In genomic region chrX:76123355-76123754, GRCm38 (mm10) we compare ENCODE assay signal across 9 mouse cellular contexts.
DNase-seq lines count a peak whose midpoint lies in the region; ATAC-seq and TF ChIP-seq lines count a peak whose summit lies in the region.
"Had no signal": no experiment of that assay in that cellular context is flagged by ENCODE, and none has a peak within 500 bp of the region (broad histone marks: within the 10 kb centered on the region; RNA-seq: fewer than 3 reads in every experiment).

No protein-coding gene starts in this region.

- DNase-seq in gastrocnemius, adult 2 months = peak; percentile 41
- DNase-seq in gastrocnemius, adult 8-10 months (ENCODE audit: low spot score in 2 of 2) = no peak
- no peak for DNase-seq in layer of hippocampus, adult 11-12 months (ENCODE audit: low spot score)
- DNase-seq in spleen, postnatal 14 days (ENCODE audit: low spot score in 2 of 2) = no peak

- peaks cover 7% of the 10 kb centered on the region; the same call in 1 of the 2 replicates for H3K4me1 ChIP-seq in neural tube, embryonic 13.5 days (replicated peaks)
- no peaks in the 10 kb centered on the region for H3K4me1 ChIP-seq in neural tube, embryonic 15.5 days
- peaks cover 10% of the 10 kb centered on the region for H3K4me1 ChIP-seq in heart, embryonic 16.5 days (ENCODE audit: control insufficient read depth, insufficient read depth, low read length)
- H3K4me1 ChIP-seq in midbrain, embryonic 16.5 days (ENCODE audit: control insufficient read depth, insufficient read depth, low read length) = no peaks in the 10 kb centered on the region

- H3K9me3 ChIP-seq in neural tube, embryonic 13.5 days = no peaks in the 10 kb centered on the region
- no peaks in the 10 kb centered on the region for H3K9me3 ChIP-seq in neural tube, embryonic 15.5 days (replicated peaks)
- no peaks in the 10 kb centered on the region for H3K9me3 ChIP-seq in heart, embryonic 16.5 days (replicated peaks; ENCODE audit: control insufficient read depth, low read length)
- no peaks in the 10 kb centered on the region for H3K9me3 ChIP-seq in midbrain, embryonic 16.5 days (replicated peaks; ENCODE audit: control insufficient read depth, low read length, poor library complexity, severe bottlenecking)

- no peaks in the 10 kb centered on the region for H3K36me3 ChIP-seq in neural tube, embryonic 13.5 days
- H3K36me3 ChIP-seq in neural tube, embryonic 15.5 days = no peaks in the 10 kb centered on the region
- H3K36me3 ChIP-seq in heart, embryonic 16.5 days (ENCODE audit: control insufficient read depth, insufficient read depth) = no peaks in the 10 kb centered on the region
- H3K36me3 ChIP-seq in midbrain, embryonic 16.5 days (ENCODE audit: control insufficient read depth, insufficient read depth, low read length) = no peaks in the 10 kb centered on the region

- H3K4me2 ChIP-seq in neural tube, embryonic 13.5 days = no peak overlapping the region
- no peak overlapping the region for H3K4me2 ChIP-seq in neural tube, embryonic 15.5 days
- no peak overlapping the region for H3K4me2 ChIP-seq in heart, embryonic 16.5 days (ENCODE audit: low read depth, low read length)
- no peak overlapping the region for H3K4me2 ChIP-seq in midbrain, embryonic 16.5 days (ENCODE audit: low read length)

- no peak for TF ChIP-seq CTCF in gastrocnemius, adult 2 months (IDR thresholded peaks at IDR 0.05)

- WGBS in neural tube, embryonic 13.5 days = 43% methylated on average over 2 of the region's 2 CpGs
- WGBS in neural tube, embryonic 15.5 days = 66% methylated on average over 2 of the region's 2 CpGs
- WGBS in heart, embryonic 16.5 days = 32% methylated on average over 2 of the region's 2 CpGs
- 46% methylated on average over 2 of the region's 2 CpGs for WGBS in midbrain, embryonic 16.5 days

- intact Hi-C loops in gastrocnemius, adult 2 months (cut with DNase I) = no loop called here

- no peak overlapping the region for H3K9ac ChIP-seq in neural tube, embryonic 13.5 days
- H3K9ac ChIP-seq in neural tube, embryonic 15.5 days (replicated peaks) = no peak overlapping the region
- no peak overlapping the region for H3K9ac ChIP-seq in heart, embryonic 16.5 days (ENCODE audit: low read length)
- H3K9ac ChIP-seq in midbrain, embryonic 16.5 days (ENCODE audit: low read depth, low read length) = no peak overlapping the region

- no peak overlapping the region for H3K4me3 ChIP-seq in gastrocnemius, adult 2 months
- no peak overlapping the region for H3K4me3 ChIP-seq in neural tube, embryonic 13.5 days
- H3K4me3 ChIP-seq in neural tube, embryonic 15.5 days (replicated peaks) = no peak overlapping the region
- H3K4me3 ChIP-seq in heart, embryonic 16.5 days (ENCODE audit: low read length) = no peak overlapping the region
- H3K4me3 ChIP-seq in midbrain, embryonic 16.5 days (ENCODE audit: low read depth, low read length) = no peak overlapping the region
- H3K4me3 ChIP-seq: left cerebral cortex, adult 2 months had no signal

- peak; percentile 23; the same call in 1 of the 2 replicates for ATAC-seq in neural tube, embryonic 13.5 days (ENCODE audit: low read depth)
- ATAC-seq in neural tube, embryonic 15.5 days (ENCODE audit: low FRiP score) = no peak
- peak; percentile 28 for ATAC-seq in heart, embryonic 16.5 days (replicated peaks; ENCODE audit: extremely low read depth, insufficient read depth, low FRiP score)
- ATAC-seq in midbrain, embryonic 16.5 days = 0 out of 2 replicates have a peak, but pooled peaks have one; percentile 28

- no peak overlapping the region for H3K27ac ChIP-seq in gastrocnemius, adult 2 months
- no peak overlapping the region for H3K27ac ChIP-seq in neural tube, embryonic 13.5 days (replicated peaks)
- H3K27ac ChIP-seq in neural tube, embryonic 15.5 days (replicated peaks) = no peak overlapping the region
- H3K27ac ChIP-seq in heart, embryonic 16.5 days (ENCODE audit: low read length) = no peak overlapping the region
- H3K27ac ChIP-seq in midbrain, embryonic 16.5 days (ENCODE audit: low read length) = no peak overlapping the region
- H3K27ac ChIP-seq: left cerebral cortex, adult 2 months had no signal

- H3K27me3 ChIP-seq in neural tube, embryonic 13.5 days = no peaks in the 10 kb centered on the region
- H3K27me3 ChIP-seq in neural tube, embryonic 15.5 days (replicated peaks) = no peaks in the 10 kb centered on the region
- no peaks in the 10 kb centered on the region for H3K27me3 ChIP-seq in heart, embryonic 16.5 days (ENCODE audit: control insufficient read depth, insufficient read depth, low read length)
- no peaks in the 10 kb centered on the region for H3K27me3 ChIP-seq in midbrain, embryonic 16.5 days (ENCODE audit: control insufficient read depth, insufficient read depth, low read depth, low read length)
